Mouse (Mus musculus) ES-Bruce4 (cell line): ENCODE measurements at regions not wholly inside any gene's neighbourhood (a gene's known extent, or its start where the extent isn't known, plus 50 kb on each side); places are given as distances from the start of the nearest gene placed in this dataset.

Source experiments
- CTCF ChIP-seq: IDR thresholded peaks from one replicate; pipeline ENCODE4 v1.8.1; 2011; ENCODE audit warnings: low read depth, low read length
- POLR2A ChIP-seq: IDR thresholded peaks from one replicate; pipeline ENCODE4 v1.8.1; 2011; ENCODE audit warnings: low read length; ENCODE audit not compliant: insufficient read depth

GRCm38 (mm10) chr17:4177485-4178150 is 481.6 kb upstream of the Nox3 start:
- no peak for TF ChIP-seq CTCF
- no peak for TF ChIP-seq POLR2A
